Mouse (Mus musculus) forebrain, embryonic 11.5 days (tissue): Measurements from ENCODE around the gene Sptlc3. TPM values are rescaled to one million over a fixed set of nuclear protein-coding genes. Genes with fewer than 3 reads are reported as not detected.

Experiments used
- ATAC-seq: fragments of 200-750 bp; cut with Nextera tagmentation; replicated peaks from 2 replicates; pipeline ENCODE4 v1.8.0; 2017; ENCODE audit warnings: moderate TSS enrichment; ENCODE audit not compliant: low FRiP score
- DNase-seq: peaks from one replicate; pipeline ENCODE4 v3.0.0-alpha.2; 2017; ENCODE audit warnings: low spot score
- H3K27ac ChIP-seq: fragments of 300-500 bp; sonication (generic); 2 replicates; pipeline ENCODE4 v1.5.1; 2014; ENCODE audit warnings: low read depth, low read length
- H3K27me3 ChIP-seq: fragments of 300-500 bp; sonication (generic); 2 replicates; pipeline ENCODE4 v1.6.1; 2014; ENCODE audit warnings: mild to moderate bottlenecking, low read length, mixed read lengths; ENCODE audit not compliant: control insufficient read depth, insufficient read depth
- H3K36me3 ChIP-seq: fragments of 300-500 bp; sonication (generic); 2 replicates; pipeline ENCODE4 v1.6.1; 2014; ENCODE audit warnings: mild to moderate bottlenecking, low read length, moderate library complexity, mixed read lengths; ENCODE audit not compliant: control insufficient read depth, insufficient read depth
- H3K4me1 ChIP-seq: fragments of 300-500 bp; sonication (generic); replicated peaks from 2 replicates; pipeline ENCODE4 v1.6.1; 2014; ENCODE audit warnings: low read length, mixed read lengths; ENCODE audit not compliant: control insufficient read depth, insufficient read depth
- H3K4me2 ChIP-seq: fragments of 300-500 bp; sonication (generic); 2 replicates; pipeline ENCODE4 v1.6.1; 2014; ENCODE audit warnings: low read depth, mild to moderate bottlenecking, low read length, moderate library complexity, mixed read lengths; ENCODE audit not compliant: severe bottlenecking
- H3K4me3 ChIP-seq: fragments of 300-500 bp; sonication (generic); 2 replicates; pipeline ENCODE4 v1.5.1; 2014; ENCODE audit warnings: low read depth, low read length
- H3K9ac ChIP-seq: fragments of 300-500 bp; sonication (generic); 2 replicates; pipeline ENCODE4 v1.6.1; 2014; ENCODE audit warnings: low read length
- H3K9me3 ChIP-seq: fragments of 300-500 bp; sonication (generic); 2 replicates; pipeline ENCODE4 v1.6.1; 2016; ENCODE audit warnings: low read length, mixed read lengths; ENCODE audit not compliant: control insufficient read depth
- WGBS: fragments of 180-500 bp; shearing (Covaris S2); extraction: QIAGEN DNeasy Blood & Tissue Kit; methylation state at CpG from one replicate; pipeline ENCODE4 v1.1.7; 2014; 5-methylcytosine and 5-hydroxymethylcytosine counted together
- polyA plus RNA-seq: library from polyadenylated mRNA; unstranded; fragments of >200 nt; fragmentation: Nextera tagmentation; extraction: Ambion mirVana; gene quantifications from 2 replicates; pipeline ENCODE4 v1.2.1, GENCODE M21; 2014

The Sptlc3 gene
- polyA plus RNA-seq = not detected in 2 replicates

GRCm38 (mm10) chr2:139493836-139494235, at the start of gene Sptlc3:
Gene Sptlc3, plus strand, starts transcription at chr2:139493913.
- H3K36me3 ChIP-seq = no peaks in the 10 kb centered on the region
- DNase-seq = no peak
- no peak within 1 kb of the TSS for H3K9ac ChIP-seq
- no peaks in the 10 kb centered on the region for H3K27me3 ChIP-seq
- no peak within 1 kb of the TSS for H3K4me2 ChIP-seq
- 64% methylated on average over 5 of the region's 5 CpGs for WGBS
- no peaks in the 10 kb centered on the region for H3K4me1 ChIP-seq
- ATAC-seq = no peak
- H3K9me3 ChIP-seq = no peaks in the 10 kb centered on the region
- H3K4me3 ChIP-seq = no peak within 1 kb of the TSS
- no peak within 1 kb of the TSS for H3K27ac ChIP-seq

DNA sequence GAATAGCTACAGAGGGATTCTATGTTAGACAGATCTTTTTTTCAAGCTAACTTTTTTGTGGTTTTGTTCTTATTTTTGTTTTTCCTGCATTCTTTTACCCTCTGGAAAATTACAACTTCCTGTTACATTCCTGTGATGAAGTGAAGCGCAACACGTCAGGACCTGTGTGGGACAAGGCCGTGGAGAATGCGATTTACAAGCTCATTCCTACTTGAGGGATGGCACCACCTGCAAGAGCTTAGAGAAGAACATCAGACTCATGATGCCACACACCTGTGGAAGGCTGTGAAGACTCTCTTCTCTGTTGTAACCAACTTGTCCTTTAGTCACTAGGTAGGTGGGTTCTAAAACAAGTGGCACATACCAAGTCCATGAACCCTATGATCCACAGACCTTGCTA, 26.0 kb upstream of the Sptlc3 start:
- Histone ChIP-seq H3K4me2 (no peak overlapping the region), H3K27me3 (no peaks in the 10 kb centered on the region), H3K4me1 (no peaks in the 10 kb centered on the region), H3K36me3 (no peaks in the 10 kb centered on the region), H3K9ac (no peak overlapping the region), H3K27ac (no peak overlapping the region), H3K4me3 (no peak overlapping the region), H3K9me3 (no peaks in the 10 kb centered on the region)
- no peak for DNase-seq
- ATAC-seq = no peak
- WGBS = 82% methylated on average over 4 of the region's 4 CpGs

DNA sequence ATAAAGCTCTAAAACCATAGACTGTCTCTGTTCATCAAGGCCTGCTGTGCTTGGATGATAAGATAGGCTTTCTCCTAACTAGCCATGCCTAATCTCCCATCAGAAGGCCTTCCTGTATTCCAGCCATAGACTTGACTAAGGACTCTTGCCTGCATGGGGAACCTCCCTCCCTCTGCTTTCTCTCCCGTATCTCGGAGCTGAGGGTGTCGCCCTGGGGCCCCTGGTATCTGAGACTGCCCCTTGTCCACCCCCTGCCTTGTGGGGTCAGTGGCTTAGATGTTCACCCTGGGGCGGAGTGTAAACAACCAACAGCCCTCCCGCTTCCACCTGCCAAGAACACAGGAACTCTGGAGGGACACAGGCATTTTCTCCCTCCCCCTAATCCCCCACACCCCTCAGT, 5.0 kb upstream of the Sptlc3 start:
- Histone ChIP-seq H3K9me3 (no peaks in the 10 kb centered on the region), H3K4me2 (no peak overlapping the region), H3K27me3 (no peaks in the 10 kb centered on the region), H3K27ac (no peak overlapping the region), H3K4me1 (no peaks in the 10 kb centered on the region), H3K36me3 (no peaks in the 10 kb centered on the region), H3K4me3 (no peak overlapping the region), H3K9ac (no peak overlapping the region)
- WGBS = 63% methylated on average over 5 of the region's 5 CpGs
- ATAC-seq = no peak; the same call in 1 of the 2 replicates
- no peak for DNase-seq

DNA sequence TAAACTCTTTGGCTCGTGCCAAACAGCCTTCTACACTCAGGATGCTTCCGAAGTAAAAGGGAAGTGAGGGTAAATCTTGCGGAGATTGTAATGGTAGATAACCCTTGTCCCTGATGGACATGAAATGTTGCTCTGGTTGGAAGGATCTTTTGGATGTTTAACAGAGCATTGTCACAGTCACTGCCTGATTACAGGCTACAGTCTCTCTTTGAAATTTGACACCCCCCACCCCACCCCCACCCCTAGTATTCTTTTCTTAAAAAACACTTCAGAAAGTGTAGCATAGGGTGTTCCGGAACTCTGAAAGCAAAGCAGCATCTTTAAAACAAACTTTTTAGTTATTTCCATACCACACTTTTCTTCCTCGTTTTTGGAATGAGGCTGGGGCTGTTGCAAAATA, 916 bp downstream of the Sptlc3 start:
- DNase-seq (no peak), ATAC-seq (0 out of 2 replicates have a peak, but pooled peaks have one; percentile 43)
- Histone ChIP-seq H3K4me3 (no peak overlapping the region), H3K4me2 (no peak overlapping the region), H3K4me1 (no peaks in the 10 kb centered on the region), H3K36me3 (no peaks in the 10 kb centered on the region), H3K27me3 (no peaks in the 10 kb centered on the region), H3K27ac (no peak overlapping the region), H3K9me3 (no peaks in the 10 kb centered on the region), H3K9ac (no peak overlapping the region)
- WGBS = 56% methylated on average over 5 of the region's 5 CpGs

DNA sequence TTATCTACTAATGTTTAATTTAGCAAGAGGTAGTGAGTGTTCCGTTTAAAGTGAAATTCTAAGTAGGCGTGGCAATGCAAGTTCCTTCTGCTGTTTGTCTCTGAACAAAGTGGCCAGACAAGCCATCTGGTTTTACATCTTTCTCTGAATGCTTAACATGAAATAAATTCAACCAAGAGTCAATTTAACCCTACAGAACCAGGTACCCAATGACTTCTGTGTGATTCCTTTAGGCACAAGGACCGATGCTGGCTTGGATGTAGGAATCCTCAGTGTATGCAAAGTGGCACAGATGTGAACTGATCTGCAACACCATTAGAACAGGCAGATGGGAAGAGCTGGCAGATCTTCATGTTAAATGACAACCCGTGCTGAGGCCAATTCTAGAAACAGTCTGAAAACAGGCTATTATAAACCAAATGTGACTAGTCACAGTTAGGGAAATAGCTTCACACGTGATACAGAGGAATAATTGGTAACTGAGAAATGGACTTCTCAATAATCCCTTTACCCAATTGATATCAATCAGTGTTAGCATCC, 68.3 kb downstream of the Sptlc3 start:
- H3K4me3 ChIP-seq = no peak overlapping the region
- H3K4me2 ChIP-seq = no peak overlapping the region
- no peaks in the 10 kb centered on the region for H3K36me3 ChIP-seq
- DNase-seq (no peak), ATAC-seq (no peak)
- no peak overlapping the region for H3K9ac ChIP-seq
- H3K9me3 ChIP-seq = no peaks in the 10 kb centered on the region
- no peak overlapping the region for H3K27ac ChIP-seq
- H3K27me3 ChIP-seq = no peaks in the 10 kb centered on the region
- 85% methylated on average over 5 of the region's 5 CpGs for WGBS
- no peaks in the 10 kb centered on the region for H3K4me1 ChIP-seq

DNA sequence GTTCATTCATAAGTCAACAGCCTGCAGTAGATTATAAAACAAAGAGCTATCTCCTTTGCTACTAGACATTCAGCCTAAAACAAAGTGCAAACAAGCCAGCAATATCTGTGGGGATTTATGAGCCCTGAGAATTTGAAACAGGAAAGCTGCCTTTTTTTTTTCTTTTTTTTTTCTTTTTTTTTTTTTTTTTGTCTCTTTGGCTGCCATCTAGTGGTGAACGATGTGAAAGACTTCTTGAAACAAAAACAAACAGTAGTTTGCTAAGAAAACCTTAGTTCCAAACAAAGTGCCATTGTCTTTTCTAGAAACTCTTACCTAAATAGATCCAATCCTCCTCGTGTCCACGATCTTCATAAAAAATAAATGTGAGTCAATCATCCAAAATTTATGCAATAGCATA, 85.6 kb downstream of the Sptlc3 start:
- ATAC-seq = no peak
- Histone ChIP-seq H3K9me3 (no peaks in the 10 kb centered on the region), H3K36me3 (no peaks in the 10 kb centered on the region), H3K27ac (no peak overlapping the region), H3K4me1 (no peaks in the 10 kb centered on the region), H3K4me2 (no peak overlapping the region), H3K27me3 (no peaks in the 10 kb centered on the region), H3K4me3 (no peak overlapping the region), H3K9ac (no peak overlapping the region)
- WGBS = 11% methylated on average over 3 of the region's 3 CpGs
- DNase-seq = no peak

- Histone ChIP-seq H3K9me3 (no peaks in the 10 kb centered on the region), H3K9ac (no peak overlapping the region), H3K36me3 (no peaks in the 10 kb centered on the region), H3K4me3 (no peak overlapping the region), H3K4me2 (no peak overlapping the region), H3K4me1 (no peaks in the 10 kb centered on the region), H3K27ac (no peak overlapping the region), H3K27me3 (no peaks in the 10 kb centered on the region)
- DNase-seq (no peak), ATAC-seq (no peak)
- 75% methylated on average over 6 of the region's 6 CpGs for WGBS
Measured at GRCm38 (mm10) chr2:139582766-139583165, 89.1 kb downstream of the Sptlc3 start.

GRCm38 (mm10) chr2:139587660-139588200, 94.0 kb downstream of the Sptlc3 start:
- no peak overlapping the region for H3K4me2 ChIP-seq
- H3K4me1 ChIP-seq = no peaks in the 10 kb centered on the region
- 92% methylated on average over 2 of the region's 2 CpGs for WGBS
- no peak overlapping the region for H3K27ac ChIP-seq
- DNase-seq (no peak), ATAC-seq (no peak)
- no peaks in the 10 kb centered on the region for H3K36me3 ChIP-seq
- no peaks in the 10 kb centered on the region for H3K9me3 ChIP-seq
- no peak overlapping the region for H3K4me3 ChIP-seq
- H3K27me3 ChIP-seq = no peaks in the 10 kb centered on the region
- no peak overlapping the region for H3K9ac ChIP-seq

DNA sequence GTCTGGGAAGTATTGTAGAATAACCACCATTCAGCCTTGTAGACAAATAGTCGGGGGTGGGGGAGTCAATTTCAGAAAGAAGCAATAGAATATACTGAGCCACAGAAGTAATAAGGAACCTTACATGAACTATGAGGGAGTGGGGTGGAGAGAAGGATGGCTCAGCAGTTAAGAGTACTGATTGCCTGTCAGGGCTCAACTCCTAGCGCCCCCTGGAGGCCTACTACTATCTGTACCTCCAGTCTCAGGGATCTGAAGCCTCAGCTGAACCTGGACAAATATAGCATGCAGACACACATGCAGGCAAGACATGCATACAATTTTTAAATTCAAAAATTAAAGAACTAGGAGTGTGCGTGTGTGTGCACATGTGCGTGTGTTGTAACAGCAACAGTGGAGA, 96.2 kb downstream of the Sptlc3 start:
- Histone ChIP-seq H3K27ac (no peak overlapping the region), H3K9me3 (no peaks in the 10 kb centered on the region), H3K9ac (no peak overlapping the region), H3K4me2 (no peak overlapping the region), H3K4me3 (no peak overlapping the region), H3K4me1 (no peaks in the 10 kb centered on the region), H3K27me3 (no peaks in the 10 kb centered on the region), H3K36me3 (no peaks in the 10 kb centered on the region)
- ATAC-seq (peak; percentile 55; the same call in 1 of the 2 replicates), DNase-seq (peak; percentile 70)
- WGBS = 44% methylated on average over 4 of the region's 4 CpGs
